Mouse (Mus musculus) intestine, postnatal 0 days (tissue): ENCODE measurements at regions not wholly inside any gene's neighbourhood (a gene's known extent, or its start where the extent isn't known, plus 50 kb on each side); places are given as distances from the start of the nearest gene placed in this dataset.
"Not testable (repeated sequence)": the region's sequence is repeated elsewhere in the genome, so short reads cannot be mapped to it uniquely, and the experiment has no call there.

ENCODE experiments used
- ATAC-seq: fragments of 200-750 bp; cut with Nextera tagmentation; 2 replicates; pipeline ENCODE4 v1.8.0; 2017; ENCODE audit warnings: mild to moderate bottlenecking, moderate TSS enrichment, moderate library complexity
- H3K27ac ChIP-seq: fragments of 300-500 bp; sonication (generic); 2 replicates; pipeline ENCODE4 v1.5.1; 2014; ENCODE audit warnings: mild to moderate bottlenecking, low read depth, low read length, moderate library complexity
- H3K27me3 ChIP-seq: fragments of 300-500 bp; sonication (generic); replicated peaks from 2 replicates; pipeline ENCODE4 v1.6.1; 2014; ENCODE audit warnings: low read length, mixed read lengths; ENCODE audit not compliant: control insufficient read depth, insufficient read depth
- H3K36me3 ChIP-seq: fragments of 300-500 bp; sonication (generic); 2 replicates; pipeline ENCODE4 v1.6.1; 2014; ENCODE audit warnings: mild to moderate bottlenecking, moderate library complexity; ENCODE audit not compliant: control insufficient read depth, insufficient read depth
- H3K4me1 ChIP-seq: fragments of 300-500 bp; sonication (generic); replicated peaks from 2 replicates; pipeline ENCODE4 v1.6.1; 2014; ENCODE audit warnings: antibody characterized with exemption, low read length, mixed read lengths; ENCODE audit not compliant: control insufficient read depth, insufficient read depth
- H3K4me2 ChIP-seq: fragments of 300-500 bp; sonication (generic); replicated peaks from 2 replicates; pipeline ENCODE4 v1.6.1; 2014; ENCODE audit warnings: low read depth, mild to moderate bottlenecking, moderate library complexity
- H3K4me3 ChIP-seq: fragments of 300-500 bp; sonication (generic); 2 replicates; pipeline ENCODE4 v1.5.1; 2014; ENCODE audit warnings: low read depth, low read length
- H3K9ac ChIP-seq: fragments of 300-500 bp; sonication (generic); 2 replicates; pipeline ENCODE4 v1.6.1; 2014; ENCODE audit warnings: mild to moderate bottlenecking, low read depth, low read length
- H3K9me3 ChIP-seq: fragments of 300-500 bp; sonication (generic); 2 replicates; pipeline ENCODE4 v1.6.1; 2016; ENCODE audit warnings: mixed run types; ENCODE audit not compliant: control insufficient read depth
- CTCF ChIP-seq: sonication (generic); IDR thresholded peaks from 2 replicates; pipeline ENCODE4 v1.5.1; 2016; ENCODE audit warnings: low read depth, mild to moderate bottlenecking, control low read depth, antibody characterized with exemption, moderate library complexity
- WGBS: fragments of 180-500 bp; shearing (Covaris S2); extraction: QIAGEN DNeasy Blood & Tissue Kit; methylation state at CpG from one replicate; pipeline ENCODE4 v1.1.7; 2014; 5-methylcytosine and 5-hydroxymethylcytosine counted together

DNA sequence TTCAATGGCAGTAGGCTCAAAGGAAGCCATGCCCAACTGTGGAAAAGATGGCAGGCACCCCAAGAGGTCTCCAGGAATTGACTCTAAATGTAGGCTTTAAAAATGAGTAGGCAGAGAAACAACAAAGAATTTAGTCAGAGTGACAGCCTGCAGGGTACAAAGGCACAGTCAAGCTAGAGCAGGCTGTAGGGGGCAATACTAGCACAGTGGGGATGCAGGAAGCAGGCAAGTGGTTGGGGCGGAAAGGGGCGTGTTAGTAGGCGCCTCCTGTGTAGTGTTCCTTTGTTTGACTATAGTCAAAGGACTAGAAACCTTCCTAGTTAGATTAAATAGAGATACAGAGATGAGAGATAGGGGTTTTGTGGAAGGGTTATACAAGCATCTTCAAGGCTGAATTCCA is 211.4 kb upstream of the Pum3 start:
- Histone ChIP-seq H3K4me1 (no peaks in the 10 kb centered on the region), H3K4me2 (no peak overlapping the region), H3K36me3 (no peaks in the 10 kb centered on the region), H3K27me3 (no peaks in the 10 kb centered on the region), H3K4me3 (no peak overlapping the region), H3K9ac (no peak overlapping the region), H3K9me3 (no peaks in the 10 kb centered on the region), H3K27ac (no peak overlapping the region)
- 63% methylated on average over 3 of the region's 3 CpGs for WGBS
- no peak for TF ChIP-seq CTCF
- ATAC-seq, result no peak

DNA sequence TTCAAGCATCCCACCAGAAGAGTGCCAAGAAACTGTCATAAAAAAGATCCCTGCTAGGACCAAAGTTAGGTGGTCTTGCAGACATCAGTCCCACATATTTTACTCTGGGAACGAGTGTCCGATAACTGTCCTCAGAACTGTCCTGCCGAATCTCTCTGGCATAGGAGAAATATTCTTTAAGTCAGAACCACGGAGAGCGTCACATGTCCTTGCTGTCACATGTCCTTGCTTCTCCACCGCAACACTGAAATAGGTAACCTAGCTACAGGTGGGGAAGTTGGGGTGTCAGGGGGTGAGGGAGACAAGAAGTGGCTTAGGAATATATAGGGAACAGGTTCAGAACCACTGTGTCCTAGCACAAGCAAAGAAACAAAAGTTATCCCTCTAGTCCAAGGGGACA is 203.5 kb upstream of the Pum3 start:
- H3K27ac ChIP-seq, result no peak overlapping the region
- H3K9me3 ChIP-seq, result no peaks in the 10 kb centered on the region
- H3K36me3 ChIP-seq, result no peaks in the 10 kb centered on the region
- no peak overlapping the region for H3K4me2 ChIP-seq
- no peak for TF ChIP-seq CTCF
- no peaks in the 10 kb centered on the region for H3K4me1 ChIP-seq
- WGBS, result 67% methylated on average over 6 of the region's 6 CpGs
- no peak overlapping the region for H3K9ac ChIP-seq
- no peak for ATAC-seq
- no peak overlapping the region for H3K4me3 ChIP-seq
- no peaks in the 10 kb centered on the region for H3K27me3 ChIP-seq

DNA sequence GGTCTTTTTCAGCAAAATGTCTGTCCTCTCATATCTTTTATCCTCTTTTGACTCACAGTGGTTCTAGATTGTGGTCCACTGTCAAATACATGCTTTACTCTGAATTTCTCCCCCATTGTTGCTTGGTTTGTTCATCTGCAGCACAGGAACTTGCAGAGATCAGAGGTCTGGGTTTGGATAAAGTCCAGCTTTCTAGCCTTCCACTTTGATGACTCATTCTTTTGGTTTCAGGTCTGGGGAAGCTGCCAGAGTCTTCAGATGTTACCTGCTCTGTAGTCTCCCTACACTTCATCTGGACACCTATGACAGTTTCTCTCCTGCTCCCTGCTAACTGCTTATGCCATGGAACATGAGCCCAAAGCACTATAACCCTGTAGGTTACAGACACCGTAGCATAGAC is 198.0 kb upstream of the Pum3 start:
- 94% methylated on average over 1 of the region's 1 CpGs for WGBS
- Histone ChIP-seq H3K4me1 (no peaks in the 10 kb centered on the region), H3K4me3 (no peak overlapping the region), H3K36me3 (no peaks in the 10 kb centered on the region), H3K9ac (no peak overlapping the region), H3K27me3 (no peaks in the 10 kb centered on the region), H3K27ac (no peak overlapping the region), H3K9me3 (no peaks in the 10 kb centered on the region), H3K4me2 (no peak overlapping the region)
- no peak for ATAC-seq
- TF ChIP-seq CTCF, result no peak

DNA sequence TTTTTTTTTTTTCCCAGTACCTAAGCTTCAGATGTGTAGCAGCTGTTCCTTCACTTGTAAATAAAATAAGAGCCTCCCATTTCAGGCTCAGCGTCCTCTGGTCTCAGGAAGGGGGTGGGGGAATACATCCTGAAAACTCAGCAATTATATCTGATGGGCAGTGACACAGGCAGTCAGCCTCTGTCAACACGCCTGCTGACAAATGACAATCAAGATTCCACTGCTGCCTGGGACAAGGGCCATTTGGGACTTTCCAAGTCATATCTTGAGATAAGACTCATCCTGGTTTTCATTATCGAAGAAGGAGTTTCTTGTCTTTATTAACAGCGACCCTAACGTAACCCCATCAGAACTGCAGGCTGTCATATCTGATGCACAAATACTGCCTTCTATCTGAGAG is 187.9 kb upstream of the Pum3 start:
- 38% methylated on average over 5 of the region's 5 CpGs for WGBS
- H3K4me1 ChIP-seq, result no peaks in the 10 kb centered on the region
- no peak overlapping the region for H3K9ac ChIP-seq
- ATAC-seq, result no peak
- TF ChIP-seq CTCF, result no peak
- H3K4me2 ChIP-seq, result no peak overlapping the region
- no peak overlapping the region for H3K4me3 ChIP-seq
- H3K27me3 ChIP-seq, result no peaks in the 10 kb centered on the region
- H3K9me3 ChIP-seq, result no peaks in the 10 kb centered on the region
- H3K36me3 ChIP-seq, result no peaks in the 10 kb centered on the region
- H3K27ac ChIP-seq, result no peak overlapping the region

DNA sequence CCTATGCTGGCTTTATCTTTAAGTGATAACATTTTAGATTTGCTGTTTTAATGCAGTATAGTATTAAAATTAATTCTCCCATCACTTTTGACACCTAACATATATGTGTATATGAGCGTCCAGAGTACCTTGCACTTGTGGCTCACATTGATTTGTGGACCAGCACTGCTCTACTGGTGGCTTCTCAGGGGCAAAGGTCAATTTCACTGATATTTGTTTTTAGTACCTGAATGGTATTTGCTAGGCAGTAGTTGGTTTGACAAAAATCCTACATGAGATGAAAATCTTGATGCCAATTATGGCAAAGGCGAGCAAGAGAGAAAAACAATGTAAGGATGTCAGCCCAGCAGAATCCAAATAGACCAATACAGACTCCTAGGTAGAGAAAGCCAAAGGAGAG is 177.3 kb upstream of the Pum3 start:
- H3K36me3 ChIP-seq, result no peaks in the 10 kb centered on the region
- no peak overlapping the region for H3K4me2 ChIP-seq
- H3K4me1 ChIP-seq, result no peaks in the 10 kb centered on the region
- ATAC-seq, result no peak
- 78% methylated on average over 2 of the region's 2 CpGs for WGBS
- H3K27me3 ChIP-seq, result no peaks in the 10 kb centered on the region
- H3K4me3 ChIP-seq, result no peak overlapping the region
- H3K9ac ChIP-seq, result no peak overlapping the region
- no peak overlapping the region for H3K27ac ChIP-seq
- TF ChIP-seq CTCF, result no peak
- no peaks in the 10 kb centered on the region for H3K9me3 ChIP-seq

DNA sequence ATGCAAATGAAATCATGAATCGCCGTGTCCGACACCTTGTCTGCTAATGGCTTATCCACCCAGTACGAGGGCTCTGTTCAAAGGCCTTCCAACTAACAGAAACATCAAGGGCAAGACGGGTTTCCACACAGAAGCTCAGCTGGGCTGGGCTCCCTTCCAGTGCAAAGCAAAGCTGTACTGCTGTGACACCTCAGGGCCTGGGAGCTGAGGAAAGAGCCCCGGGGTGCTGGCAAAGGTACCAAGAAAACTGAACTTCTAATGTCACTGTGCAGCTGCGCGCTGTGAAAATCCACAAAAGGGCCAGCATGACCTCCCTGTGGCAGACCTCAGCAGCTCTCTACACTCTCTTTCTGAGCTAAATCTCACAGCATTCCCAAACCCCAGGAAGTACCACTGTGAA is 173.7 kb upstream of the Pum3 start:
- Histone ChIP-seq H3K36me3 (no peaks in the 10 kb centered on the region), H3K4me1 (no peaks in the 10 kb centered on the region), H3K27me3 (no peaks in the 10 kb centered on the region), H3K9me3 (no peaks in the 10 kb centered on the region), H3K27ac (no peak overlapping the region), H3K9ac (no peak overlapping the region), H3K4me3 (no peak overlapping the region), H3K4me2 (no peak overlapping the region)
- ATAC-seq, result no peak
- no peak for TF ChIP-seq CTCF
- 35% methylated on average over 8 of the region's 8 CpGs for WGBS

DNA sequence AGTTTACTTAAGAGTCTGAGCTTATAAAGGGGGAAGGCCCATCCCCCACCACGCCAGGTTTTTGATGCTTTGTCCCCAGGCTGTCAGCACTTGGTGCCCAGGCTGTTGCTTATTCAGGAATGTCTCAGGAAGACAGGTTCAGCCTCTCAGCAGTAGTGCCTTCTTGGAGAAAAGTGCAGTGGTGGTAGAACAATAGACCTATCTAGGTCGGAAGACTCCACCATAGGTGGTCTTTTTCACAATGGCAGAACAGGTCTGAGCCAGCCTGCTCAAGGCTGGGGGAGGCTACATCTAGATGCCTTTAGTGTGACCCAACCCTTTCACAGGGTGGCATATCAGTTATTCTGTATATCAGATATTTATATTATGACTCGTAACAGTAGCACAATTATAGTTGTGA is 171.9 kb upstream of the Pum3 start:
- Histone ChIP-seq H3K27ac (no peak overlapping the region), H3K9ac (no peak overlapping the region), H3K4me2 (no peak overlapping the region), H3K27me3 (no peaks in the 10 kb centered on the region), H3K36me3 (no peaks in the 10 kb centered on the region), H3K4me1 (no peaks in the 10 kb centered on the region), H3K9me3 (no peaks in the 10 kb centered on the region), H3K4me3 (no peak overlapping the region)
- 77% methylated on average over 3 of the region's 3 CpGs for WGBS
- ATAC-seq, result no peak
- no peak for TF ChIP-seq CTCF

DNA sequence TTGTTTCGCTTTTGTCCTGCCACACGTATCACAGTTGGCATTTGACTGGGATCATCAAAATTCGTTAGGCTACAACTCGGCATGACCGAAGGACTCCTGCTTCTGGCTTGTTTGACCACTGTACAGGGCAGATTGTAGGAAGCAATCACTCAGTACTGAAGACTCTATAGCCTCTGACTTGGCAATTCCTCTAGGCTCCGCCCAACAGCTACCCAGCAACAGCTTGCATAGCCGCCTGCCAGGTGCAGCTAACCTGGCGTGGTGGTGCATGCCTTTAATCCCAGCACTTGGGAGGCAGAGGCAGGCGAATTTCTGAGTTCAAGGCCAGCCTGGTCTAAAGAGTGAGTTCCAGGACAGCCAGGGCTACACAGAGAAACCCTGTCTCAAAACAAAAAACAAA is 170.8 kb upstream of the Pum3 start:
- not testable (repeated sequence) for H3K4me1 ChIP-seq, H3K27ac ChIP-seq, H3K4me2 ChIP-seq, ATAC-seq, H3K4me3 ChIP-seq, H3K9ac ChIP-seq, H3K27me3 ChIP-seq, H3K36me3 ChIP-seq, H3K9me3 ChIP-seq
- 90% methylated on average over 9 of the region's 9 CpGs for WGBS
